Mouse (Mus musculus): Measurements from ENCODE around the gene H13.

Gene H13

DNA sequence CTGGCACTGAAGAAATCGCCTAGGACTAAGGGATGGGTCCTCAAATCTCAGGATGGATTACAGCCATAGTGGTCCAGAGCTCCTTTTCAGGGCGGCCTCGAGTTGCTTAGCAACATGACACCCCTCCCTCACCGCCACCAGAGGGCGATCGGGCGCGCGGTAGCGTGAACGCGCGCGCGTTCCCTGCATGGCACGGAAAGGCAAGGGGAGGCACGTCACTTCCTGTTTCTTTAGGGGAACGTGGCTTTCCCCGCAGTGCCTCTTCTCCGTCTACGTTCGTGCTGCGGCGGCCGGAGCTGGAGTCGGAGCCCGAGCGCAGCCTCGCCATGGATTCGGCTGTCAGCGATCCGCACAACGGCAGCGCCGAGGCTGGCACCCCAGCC, at the start of gene H13:
Gene H13 (plus strand): TSS at position 206 of the 383 bp plus-strand sequence.
- DNase-seq (ENCODE audit: low spot score), result peak; percentile 84

DNA sequence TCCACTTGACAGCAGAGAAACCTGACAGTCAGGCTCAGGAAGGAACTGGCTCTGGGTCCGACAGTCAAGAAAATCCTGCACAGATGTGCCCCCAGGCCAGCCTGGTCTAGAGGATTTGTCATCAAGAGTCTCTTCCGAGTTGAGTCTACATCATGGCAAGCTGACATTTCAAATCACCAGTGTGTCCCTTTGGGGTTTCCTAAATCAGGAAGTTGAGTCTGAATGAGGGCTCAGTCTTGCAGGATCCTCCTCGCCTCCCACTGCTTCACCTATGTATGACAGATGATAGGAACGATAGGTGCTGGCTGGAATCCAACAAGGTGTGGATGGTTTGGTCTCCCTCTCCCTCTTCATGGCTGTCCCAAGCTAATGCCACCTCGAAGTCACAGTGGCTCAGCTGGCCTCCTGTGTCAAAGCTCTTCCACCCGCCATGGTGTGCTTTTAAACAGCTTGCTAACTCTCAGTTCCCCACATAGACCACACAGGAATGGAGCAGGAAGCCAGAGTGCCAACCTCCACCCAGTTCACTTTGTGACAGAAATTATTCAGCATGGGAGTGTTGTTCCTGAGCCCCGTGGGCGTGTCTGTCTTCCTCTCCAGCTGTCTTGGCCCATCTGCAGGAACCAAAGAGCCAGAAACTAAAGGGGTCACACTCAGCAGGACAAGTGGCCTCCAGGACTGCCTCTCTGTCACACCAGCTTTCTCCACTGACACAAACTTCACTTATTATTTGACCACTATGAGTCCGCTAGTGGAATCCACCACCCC, 48.7 kb upstream of the H13 start:
- DNase-seq (ENCODE audit: low spot score), result no peak

DNA sequence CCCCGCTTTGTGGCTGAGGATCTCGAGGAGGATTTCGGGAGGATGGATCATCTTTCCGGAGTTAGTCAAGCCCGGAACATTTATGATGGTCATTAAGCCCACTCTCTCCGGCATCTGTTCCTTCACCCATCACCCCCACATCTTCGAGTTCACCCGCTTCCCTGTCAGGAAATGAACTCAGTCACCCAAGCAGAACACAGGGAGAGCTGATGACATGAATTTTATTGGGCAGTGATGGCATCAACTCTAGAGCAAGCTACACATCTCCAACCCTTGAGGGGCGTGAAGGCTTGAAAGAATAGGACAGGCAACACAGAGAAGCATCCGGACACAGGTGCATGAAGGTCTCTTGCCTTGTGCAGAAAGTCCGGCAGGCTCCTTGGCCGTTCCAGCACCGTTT, 47.1 kb upstream of the H13 start:
- no peak for DNase-seq (ENCODE audit: low spot score)

DNA sequence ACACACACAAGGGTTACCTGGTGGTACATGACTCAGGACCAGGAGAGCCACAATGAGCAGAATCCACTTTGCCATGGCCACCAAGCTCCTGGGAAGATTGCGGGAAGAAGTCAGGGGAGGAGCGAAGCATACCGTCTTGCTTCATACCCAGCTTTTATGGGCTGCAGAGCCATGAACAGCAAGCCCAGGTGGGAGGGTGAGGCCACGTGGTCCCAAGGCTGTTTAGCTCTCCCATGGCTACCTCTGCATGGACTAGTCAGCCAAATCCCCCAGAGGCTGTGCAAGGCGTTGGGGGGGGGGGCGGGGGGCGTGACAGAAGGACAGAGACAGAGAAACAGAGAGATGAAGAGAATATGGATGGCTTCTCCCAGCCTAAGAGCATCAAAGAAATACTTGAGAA, 46.3 kb upstream of the H13 start, which contains the start of gene Defb25:
Gene Defb25 (minus strand): TSS at position 101 of the 400 bp plus-strand sequence.
- no peak for DNase-seq (ENCODE audit: low spot score)

DNA sequence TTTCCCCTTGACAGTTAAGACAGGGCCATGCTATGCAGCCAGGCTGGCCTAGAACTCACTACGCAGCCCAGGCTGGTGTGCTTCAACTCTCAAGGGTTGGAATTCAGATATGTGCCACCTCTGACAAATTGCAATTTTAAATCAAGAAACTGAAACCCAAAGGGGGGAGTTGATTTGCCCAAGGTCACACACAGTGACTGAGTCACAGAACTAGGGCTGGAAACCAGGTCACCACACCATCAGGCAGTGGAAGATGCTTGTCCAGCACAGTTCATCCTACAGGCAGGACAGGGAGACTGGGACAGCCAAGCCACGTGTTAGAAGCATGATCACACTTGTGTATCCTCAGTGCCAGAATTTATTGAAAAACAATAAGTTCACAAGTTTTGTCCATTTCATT, 44.7 kb upstream of the H13 start:
- no peak for DNase-seq (ENCODE audit: low spot score)

DNA sequence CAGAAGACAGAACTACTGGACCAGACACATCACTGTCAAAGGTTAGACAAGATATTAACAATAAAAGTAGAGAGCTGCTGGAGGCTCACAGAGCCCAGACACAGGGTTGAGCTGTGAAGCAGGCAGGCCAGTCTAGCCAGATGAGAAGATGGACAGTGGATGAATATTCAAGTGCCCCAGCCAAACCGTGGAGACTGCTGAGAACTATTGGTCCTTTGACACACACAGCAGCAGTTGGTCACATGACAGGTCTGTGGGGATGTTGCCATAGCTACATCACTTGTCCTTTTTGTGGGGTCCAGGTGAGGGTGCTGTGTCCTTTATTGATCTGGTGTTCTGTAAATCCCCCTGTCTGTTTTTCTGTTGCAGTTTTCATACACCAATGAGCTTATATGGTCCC, 44.0 kb upstream of the H13 start:
- no peak for DNase-seq (ENCODE audit: low spot score)

DNA sequence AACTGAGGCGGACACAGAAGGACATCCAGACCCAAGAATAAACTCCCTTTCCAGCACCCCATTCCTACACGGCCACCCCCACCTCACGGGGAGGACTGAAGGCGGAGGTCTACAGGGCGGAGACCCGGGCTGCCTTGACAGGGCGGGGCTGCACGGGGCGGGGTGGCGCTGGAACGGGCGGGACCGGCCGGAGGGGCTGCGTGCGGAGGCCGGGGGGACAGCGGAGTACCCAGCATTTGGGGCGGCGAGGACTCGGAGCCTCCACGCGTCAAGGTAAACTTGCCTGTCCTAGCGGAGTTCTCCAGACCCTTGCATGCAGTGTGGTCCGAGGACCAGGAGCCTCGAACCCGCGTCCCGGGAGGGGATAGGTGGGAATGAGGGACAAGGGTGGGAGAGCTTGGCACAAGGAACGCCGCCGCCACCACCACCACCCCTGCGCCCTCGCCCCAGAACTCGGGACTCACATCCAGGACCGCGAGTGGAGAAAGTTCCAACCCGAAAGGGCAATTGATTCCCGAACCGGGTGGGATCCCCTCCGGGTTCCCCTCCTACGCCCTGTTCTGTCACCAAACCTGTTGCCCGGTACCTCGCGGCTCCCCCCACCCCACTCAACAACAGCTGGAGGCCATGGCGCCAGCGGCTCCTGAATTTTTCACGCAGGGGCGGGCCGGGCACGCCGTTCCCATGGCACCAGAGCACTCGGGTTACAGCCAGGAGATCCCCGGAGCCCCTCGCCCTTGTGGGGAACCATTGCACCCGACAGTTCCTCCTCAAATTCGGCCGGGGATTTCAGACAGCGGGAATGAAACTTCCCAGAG, 42.3 kb upstream of the H13 start, which contains the start of gene Rem1:
Gene Rem1 (plus strand): TSS at position 178 of the 818 bp plus-strand sequence.
- no peak for DNase-seq (ENCODE audit: low spot score)

DNA sequence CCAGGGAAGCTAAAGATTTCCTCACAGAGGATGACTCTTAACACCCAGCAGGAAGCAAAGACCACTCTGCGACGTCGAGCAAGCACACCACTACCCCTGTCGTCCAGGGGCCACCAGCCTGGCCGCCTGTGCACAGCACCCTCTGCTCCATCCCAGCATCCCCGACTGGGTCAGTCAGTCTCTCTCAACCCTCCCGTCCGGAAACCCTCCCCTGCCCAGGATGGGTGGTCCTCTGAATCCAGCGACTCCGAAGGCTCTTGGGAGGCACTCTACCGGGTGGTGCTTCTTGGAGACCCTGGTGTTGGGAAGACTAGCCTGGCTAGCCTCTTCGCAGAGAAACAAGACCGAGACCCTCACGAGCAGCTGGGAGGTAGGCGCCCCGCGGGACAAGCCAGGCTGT, 41.2 kb upstream of the H13 start:
- no peak for DNase-seq (ENCODE audit: low spot score)

DNA sequence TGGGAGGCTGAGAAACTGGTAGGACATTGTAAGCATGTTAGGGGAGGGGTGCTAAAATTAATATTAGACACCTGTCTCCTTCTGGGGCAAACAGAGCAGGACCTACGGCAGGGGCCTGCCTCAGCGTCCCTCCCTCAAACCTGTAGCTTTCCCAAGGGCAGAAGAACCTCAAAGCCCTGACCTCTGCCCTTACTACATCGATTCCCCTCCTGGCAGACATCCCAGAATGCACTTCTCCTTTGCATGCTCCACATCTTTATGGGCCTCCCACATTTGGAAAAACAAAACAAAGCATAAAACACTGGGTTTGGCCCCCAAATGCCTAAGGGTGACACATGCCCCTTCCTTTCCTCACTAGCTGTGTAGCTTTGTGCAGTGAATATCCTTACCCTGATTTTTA, 40.0 kb upstream of the H13 start:
- DNase-seq (ENCODE audit: low spot score), result no peak

DNA sequence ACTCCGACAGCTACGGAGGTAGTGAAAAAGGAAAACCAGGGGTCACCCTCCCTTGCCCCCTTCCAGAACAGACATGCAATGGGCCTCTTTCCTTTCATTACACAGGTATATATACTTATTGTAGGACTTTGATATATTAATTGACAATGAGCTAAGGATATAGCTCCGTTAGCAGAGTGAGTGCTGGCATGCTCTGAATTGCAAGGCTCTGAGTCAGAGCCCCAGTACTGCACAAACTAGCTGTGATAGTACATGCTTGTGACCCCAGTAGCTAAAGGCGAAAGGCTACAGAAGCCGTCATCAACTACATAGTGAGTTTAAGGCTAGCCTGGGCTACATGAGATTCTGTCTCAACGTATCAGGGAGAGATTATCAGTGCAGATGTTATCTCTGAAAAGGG, 39.4 kb upstream of the H13 start:
- no peak for DNase-seq (ENCODE audit: low spot score)

DNA sequence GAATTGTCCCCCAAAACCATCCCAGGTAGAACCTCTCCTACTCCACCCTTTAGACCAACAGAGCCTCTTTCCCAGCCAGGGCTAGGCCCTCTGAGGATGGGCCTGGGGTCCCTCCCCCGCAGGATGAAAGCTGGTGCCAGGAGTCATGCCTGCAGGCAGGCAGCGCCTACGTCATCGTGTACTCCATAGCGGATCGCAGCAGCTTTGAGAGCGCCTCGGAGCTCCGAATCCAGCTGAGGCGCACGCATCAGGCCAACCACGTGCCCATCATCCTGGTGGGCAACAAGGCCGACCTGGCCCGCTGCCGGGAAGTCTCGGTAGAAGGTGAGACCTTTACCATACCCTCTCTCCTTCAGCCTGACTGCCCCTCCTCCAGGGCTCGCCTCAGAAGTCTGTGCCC, 35.9 kb upstream of the H13 start:
- no peak for DNase-seq (ENCODE audit: low spot score)

DNA sequence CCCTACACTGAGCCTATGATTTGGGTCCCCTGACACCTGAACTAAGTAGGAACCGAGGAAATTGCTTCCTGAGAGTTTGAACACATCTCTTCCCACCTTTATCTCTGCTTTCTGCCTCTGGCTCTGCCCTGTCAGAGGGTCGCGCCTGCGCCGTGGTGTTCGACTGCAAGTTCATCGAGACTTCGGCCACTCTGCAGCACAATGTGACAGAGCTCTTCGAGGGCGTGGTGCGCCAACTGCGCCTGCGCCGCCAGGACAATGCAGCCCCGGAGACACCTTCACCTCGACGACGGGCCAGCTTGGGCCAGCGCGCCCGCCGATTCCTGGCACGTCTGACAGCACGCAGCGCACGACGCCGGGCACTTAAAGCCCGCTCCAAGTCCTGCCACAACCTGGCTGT, 35.0 kb upstream of the H13 start:
- no peak for DNase-seq (ENCODE audit: low spot score)

DNA sequence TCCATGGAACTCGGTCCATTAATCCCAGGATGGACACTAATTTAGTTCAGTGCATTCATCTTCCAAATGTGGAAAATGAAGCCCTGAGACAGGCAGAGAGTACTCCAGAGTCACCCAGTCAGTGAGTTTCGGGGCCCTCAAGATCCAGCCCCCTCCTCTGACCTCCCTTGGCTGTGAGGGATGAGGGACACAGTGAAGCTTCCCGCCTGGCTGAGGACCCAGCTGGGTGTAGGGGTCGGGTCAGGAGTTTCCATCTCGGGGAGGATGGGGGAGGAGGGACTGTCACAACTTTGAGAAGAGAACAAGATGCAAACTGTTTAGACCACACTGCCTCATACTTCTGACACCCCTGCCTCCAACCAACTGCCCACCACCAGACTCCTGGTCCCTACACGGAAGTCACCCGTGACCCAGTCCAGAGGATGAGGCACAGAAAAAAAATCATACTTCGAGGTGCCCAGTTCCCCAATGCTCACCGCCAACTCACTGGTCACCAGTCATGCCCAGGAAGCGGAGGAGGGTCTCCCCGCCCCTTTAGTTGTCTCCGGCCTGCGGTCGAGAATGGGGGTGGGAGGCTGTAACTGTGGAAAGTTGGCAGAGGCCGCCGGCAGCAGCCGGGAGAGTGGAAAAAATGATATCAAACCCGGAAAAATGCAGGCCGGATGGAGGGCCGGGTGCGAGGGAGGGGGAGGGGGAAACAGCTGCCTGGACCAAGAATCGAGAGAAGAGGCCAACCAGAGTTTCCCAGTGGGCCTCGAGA, 32.8 kb upstream of the H13 start:
- no peak for DNase-seq (ENCODE audit: low spot score)

DNA sequence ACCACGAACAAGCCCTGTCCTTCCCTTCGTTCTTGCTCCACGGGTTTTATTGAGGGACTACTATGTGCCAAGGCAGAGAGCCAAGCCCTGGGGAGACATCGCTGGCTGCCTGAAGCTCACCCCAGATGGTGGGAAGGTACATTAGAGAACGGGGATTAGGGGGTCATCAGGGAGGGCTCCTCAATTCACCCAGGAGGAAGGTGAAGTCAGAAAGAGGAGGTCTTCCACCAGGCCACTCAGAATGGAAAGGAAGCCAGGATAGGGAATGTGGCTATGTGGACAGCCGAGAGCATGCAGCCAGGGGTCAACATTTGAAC, 32.3 kb upstream of the H13 start:
- DNase-seq (ENCODE audit: low spot score), result no peak

DNA sequence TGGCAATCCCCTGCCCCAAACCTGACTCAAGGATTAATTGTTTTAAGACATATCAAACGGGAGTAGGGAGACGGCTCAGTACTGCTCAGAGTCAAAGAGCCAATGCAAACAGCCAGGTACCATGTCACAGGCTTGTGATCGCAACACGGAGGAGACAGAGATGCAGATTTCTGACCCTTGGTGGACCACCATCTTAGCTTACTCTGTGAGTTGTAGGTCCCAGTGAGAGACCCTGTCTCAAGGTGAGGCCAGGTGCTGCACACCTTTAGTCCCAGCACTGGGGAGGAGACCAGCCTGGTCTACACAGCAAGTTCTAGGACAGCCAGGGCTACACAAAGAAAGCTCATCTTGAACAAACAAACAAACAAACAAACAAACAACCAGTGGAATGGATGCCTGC, 31.9 kb upstream of the H13 start:
- DNase-seq (ENCODE audit: low spot score), result no peak

DNA sequence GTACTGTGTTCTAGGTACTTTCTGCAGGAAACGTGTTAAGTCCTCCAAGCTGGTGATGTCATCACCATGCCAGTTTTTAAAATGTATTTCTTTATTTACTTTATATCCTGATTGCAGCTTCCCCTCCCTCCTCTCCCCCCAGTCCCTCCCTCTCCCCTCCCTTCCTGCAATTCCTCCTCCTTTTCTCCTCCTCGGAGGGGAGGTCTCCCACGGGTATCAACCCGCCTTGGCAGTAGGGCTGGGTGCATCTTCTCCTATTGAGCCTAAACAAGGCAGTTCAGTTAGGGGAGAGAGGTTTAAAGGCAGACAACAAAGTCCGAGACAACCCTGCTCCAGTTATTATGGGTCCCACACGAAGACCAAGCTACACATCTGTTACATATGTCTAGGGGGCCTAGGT, 30.4 kb upstream of the H13 start:
- DNase-seq (ENCODE audit: low spot score), result no peak

DNA sequence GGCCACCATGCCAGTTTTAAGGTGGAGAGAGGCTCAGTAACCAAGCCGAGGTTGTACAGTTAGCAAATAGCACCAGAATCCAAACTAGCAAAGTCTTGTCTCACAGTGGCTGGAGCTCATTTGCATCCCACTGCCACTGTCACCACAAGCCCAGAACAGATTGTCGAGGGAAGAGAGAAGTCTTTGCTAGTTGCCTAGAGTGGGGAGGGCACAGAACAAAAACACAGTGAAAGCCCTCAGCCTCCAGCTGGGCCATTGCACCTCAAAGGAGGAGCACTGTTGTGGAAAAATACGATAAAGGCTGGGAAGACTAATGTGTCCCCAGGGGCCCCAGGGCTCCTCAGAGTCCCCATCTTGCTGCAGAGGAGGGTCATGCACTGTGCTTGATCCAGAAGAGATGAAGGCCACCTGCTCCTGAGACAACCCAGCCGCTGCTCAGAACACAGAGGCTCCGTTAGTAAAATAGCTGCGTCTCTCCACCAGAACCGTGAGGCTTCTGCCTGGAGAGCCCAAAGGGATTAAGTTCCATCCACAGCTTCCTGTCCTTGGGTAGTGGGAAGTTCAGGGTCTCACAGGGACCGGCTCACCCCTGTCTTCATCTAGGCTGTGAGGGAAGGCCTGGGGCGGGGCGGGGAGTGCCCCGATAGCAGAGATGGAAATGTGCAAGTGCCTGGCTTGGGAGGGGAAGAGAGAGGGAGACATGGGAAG, 29.7 kb upstream of the H13 start:
- DNase-seq (ENCODE audit: low spot score), result no peak

DNA sequence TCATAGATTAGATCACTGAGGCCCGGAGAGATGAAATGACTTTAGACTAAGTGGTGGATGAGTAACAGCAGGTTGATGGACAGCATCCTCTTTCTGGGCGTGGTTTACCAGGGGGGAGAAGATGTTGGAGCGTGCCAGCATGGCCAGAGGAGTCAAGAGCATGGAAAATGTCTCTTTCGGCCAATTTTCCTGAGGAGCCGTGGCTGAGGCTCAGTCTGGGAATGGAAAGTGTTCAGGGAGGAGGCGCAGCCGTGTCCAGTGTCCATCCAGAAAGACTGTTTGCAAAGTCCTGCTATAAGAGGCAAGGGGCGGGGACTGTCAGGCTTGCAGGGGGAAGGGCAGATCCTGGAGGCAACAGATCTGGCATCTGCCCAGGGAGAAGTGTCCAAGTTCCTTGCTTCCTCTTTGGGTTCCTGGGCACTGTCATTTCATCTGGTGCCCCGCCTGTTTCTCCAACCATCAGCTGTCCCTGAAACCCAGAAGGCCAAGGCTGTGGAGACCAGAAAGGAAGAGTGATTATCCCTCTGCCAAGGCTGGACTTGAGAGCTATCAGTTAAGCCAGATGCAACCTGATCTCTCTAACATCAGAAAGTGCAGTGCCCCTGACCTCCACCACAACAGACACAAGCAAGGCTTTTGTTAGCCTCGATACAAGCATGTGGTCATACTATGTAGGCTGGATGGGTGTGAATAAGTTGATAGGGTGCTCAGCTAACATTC, 16.2 kb upstream of the H13 start:
- no peak for DNase-seq (ENCODE audit: low spot score)

DNA sequence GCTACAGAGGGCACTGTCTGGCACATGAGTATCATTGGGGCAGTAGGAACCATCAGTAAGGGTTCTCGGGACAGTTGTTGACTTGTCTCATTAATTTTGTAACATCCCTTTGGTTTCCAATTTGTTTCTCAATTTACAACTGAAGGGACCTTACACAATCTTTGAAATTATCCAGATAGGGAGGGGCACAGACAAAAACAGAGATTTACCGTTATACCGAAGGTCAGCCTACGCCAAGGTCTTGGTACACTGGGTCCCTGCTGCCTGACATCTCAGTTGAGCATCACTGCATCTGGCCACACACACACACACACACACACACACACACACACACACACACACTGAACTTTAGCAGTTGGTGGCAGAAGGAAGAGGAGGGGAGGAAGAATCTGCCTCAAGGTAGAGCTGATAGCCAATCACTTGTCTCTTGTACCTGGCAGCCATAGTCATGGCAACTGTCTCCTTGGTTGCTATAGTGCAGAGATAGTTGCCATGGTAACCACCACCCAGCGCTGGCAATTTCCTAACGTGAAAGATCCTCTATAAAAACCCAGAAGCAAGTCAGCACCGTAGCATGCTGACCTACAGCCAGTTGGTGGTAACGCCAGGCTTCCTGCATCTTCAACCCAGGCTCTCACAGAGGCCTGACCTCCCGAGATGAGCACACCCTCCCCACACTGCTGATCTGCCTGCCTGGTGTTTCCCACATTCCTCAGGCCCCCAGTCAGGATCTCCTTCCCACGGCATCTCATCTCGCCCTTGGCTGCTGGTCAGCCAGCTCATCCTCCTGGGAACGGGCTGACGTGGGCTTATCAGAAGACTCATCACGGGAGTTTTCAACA, 15.2 kb upstream of the H13 start:
- peak; percentile 86 for DNase-seq (ENCODE audit: low spot score)

DNA sequence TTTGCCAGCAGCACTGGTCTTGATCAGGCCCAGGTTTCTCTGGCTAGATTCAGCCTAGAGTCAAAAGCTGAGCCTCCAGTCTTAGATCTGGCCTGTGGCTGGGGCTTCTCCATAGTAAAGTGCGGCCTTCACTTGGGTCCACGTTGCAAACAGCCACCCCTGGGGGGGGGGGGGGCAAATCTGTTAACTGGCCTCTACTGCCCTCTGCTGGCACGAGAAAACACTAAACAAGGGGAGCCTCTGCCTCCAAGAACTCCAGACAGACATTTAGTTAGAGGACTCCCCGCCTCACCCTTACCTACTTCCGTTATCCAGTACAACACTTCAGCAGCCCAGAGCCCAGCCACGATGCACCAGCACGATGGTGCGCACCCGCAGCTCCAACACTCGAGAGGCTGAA, 11.9 kb upstream of the H13 start:
- no peak for DNase-seq (ENCODE audit: low spot score)

DNA sequence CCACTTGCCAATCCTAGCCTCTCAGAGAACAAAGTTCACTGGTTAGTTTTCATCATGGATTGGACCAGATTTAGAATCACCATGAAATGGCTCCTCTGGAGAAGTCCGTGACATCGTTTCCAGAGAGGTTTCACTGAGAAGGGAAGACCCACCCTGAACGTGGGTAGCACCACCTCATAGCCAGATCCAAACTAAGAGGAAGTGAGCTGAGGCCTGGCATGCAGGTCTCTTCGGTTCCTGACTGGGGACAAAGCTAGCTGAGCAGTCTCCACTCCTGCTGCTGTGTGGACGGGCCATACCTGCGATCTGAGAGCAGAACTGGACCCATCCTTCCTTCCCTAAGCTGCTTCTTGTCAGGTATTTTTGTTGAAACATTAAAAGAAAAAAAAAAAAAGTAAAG, 8.1 kb upstream of the H13 start:
- no peak for DNase-seq (ENCODE audit: low spot score)

Measured in left cerebral cortex, adult 11 months (tissue).